ENCODE assay signal across 8 mouse cellular contexts in the genomic region with DNA sequence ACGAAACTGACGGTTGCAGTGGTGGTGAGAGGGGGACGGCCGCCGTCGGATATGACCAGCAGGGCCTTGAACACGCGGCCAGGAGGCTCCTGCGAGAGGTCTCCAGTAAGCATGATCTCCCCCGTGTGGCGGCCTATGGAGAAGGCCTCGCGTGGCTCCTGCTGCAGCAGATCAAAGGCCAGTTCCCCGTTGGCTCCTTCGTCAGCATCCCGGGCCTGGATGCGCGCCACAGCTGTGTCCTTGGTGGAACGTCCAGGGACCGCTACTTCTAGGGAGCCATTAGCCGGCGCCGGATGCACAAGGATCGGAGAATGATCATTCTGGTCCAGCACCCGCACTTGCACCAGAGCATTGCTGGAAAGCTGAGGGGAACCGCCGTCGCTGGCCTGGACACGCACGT. TPM values are rescaled to one million over a fixed set of nuclear protein-coding genes. Genes with fewer than 3 reads are reported as not detected.
DNase-seq lines count a peak whose midpoint lies in the region; ATAC-seq and TF ChIP-seq lines count a peak whose summit lies in the region.

No protein-coding gene starts in this region.

- no peak for ATAC-seq in heart, embryonic 12.5 days (ENCODE audit: insufficient number of reproducible peaks, low FRiP score)
- ATAC-seq in intestine, embryonic 14.5 days (replicated peaks; ENCODE audit: low FRiP score, low TSS enrichment, low read depth): no peak
- ATAC-seq in midbrain, embryonic 14.5 days (ENCODE audit: low FRiP score, low TSS enrichment): no peak
- no peak for ATAC-seq in monocyte, adult 5-6 weeks (replicated peaks; ENCODE audit: insufficient number of reproducible peaks, low FRiP score, low TSS enrichment, poor library complexity, severe bottlenecking)

- H3K9ac ChIP-seq in heart, embryonic 12.5 days: no peak overlapping the region
- no peak overlapping the region for H3K9ac ChIP-seq in ES-E14 (ENCODE audit: insufficient read depth, low read depth, low read length, poor library complexity, severe bottlenecking)
- H3K9ac ChIP-seq in intestine, embryonic 14.5 days (ENCODE audit: low read length): no peak overlapping the region
- peak overlapping the region; percentile 83 for H3K9ac ChIP-seq in midbrain, embryonic 14.5 days (replicated peaks; ENCODE audit: low read length)

- H3K27ac ChIP-seq in heart, embryonic 12.5 days (ENCODE audit: poor library complexity, severe bottlenecking): no peak overlapping the region
- H3K27ac ChIP-seq in ES-E14 (ENCODE audit: insufficient read depth, low read depth, low read length, poor library complexity, severe bottlenecking): no peak overlapping the region
- H3K27ac ChIP-seq in embryonic facial prominence, embryonic 10.5 days (replicated peaks): no peak overlapping the region
- H3K27ac ChIP-seq in intestine, embryonic 14.5 days (ENCODE audit: low read depth): no peak overlapping the region
- H3K27ac ChIP-seq in midbrain, embryonic 14.5 days (replicated peaks; ENCODE audit: low read depth, low read length): peak overlapping the region; percentile 88

- peak overlapping the region; percentile 29 for H3K4me3 ChIP-seq in heart, embryonic 12.5 days
- peak overlapping the region; percentile 17 to 46; a peak in 2 of 4 replicates for H3K4me3 ChIP-seq in ES-E14 (ENCODE audit: insufficient read depth in 1 of 2, low read depth in 1 of 2, low read length in 2 of 2, poor library complexity in 1 of 2, severe bottlenecking in 1 of 2)
- peak overlapping the region; percentile 56 for H3K4me3 ChIP-seq in embryonic facial prominence, embryonic 10.5 days
- H3K4me3 ChIP-seq in intestine, embryonic 14.5 days (ENCODE audit: low read depth, low read length): no peak overlapping the region
- peak overlapping the region; percentile 69 for H3K4me3 ChIP-seq in midbrain, embryonic 14.5 days (replicated peaks; ENCODE audit: low read depth, low read length)

- WGBS in heart, embryonic 12.5 days: 8% methylated on average over 30 of the region's 30 CpGs
- WGBS in embryonic facial prominence, embryonic 10.5 days: 10% methylated on average over 30 of the region's 30 CpGs
- WGBS in intestine, embryonic 14.5 days: 9% methylated on average over 30 of the region's 30 CpGs
- 1% methylated on average over 30 of the region's 30 CpGs for WGBS in midbrain, embryonic 14.5 days

- peaks cover 38% of the 10 kb centered on the region for H3K4me1 ChIP-seq in heart, embryonic 12.5 days (replicated peaks)
- peaks cover 0 to 4% of the 10 kb centered on the region in 2 experiments; a peak in 2 of 4 replicates for H3K4me1 ChIP-seq in ES-E14 (ENCODE audit: control insufficient read depth in 2 of 2, insufficient read depth in 2 of 2, low read length in 2 of 2, poor library complexity in 1 of 2)
- peaks cover 53% of the 10 kb centered on the region for H3K4me1 ChIP-seq in embryonic facial prominence, embryonic 10.5 days
- H3K4me1 ChIP-seq in intestine, embryonic 14.5 days (replicated peaks; ENCODE audit: control insufficient read depth, insufficient read depth, low read length): peaks cover 8% of the 10 kb centered on the region; the same call in 1 of the 2 replicates
- H3K4me1 ChIP-seq in midbrain, embryonic 14.5 days (ENCODE audit: control insufficient read depth, insufficient read depth, low read length): peaks cover 48% of the 10 kb centered on the region

- peaks cover 84% of the 10 kb centered on the region for H3K27me3 ChIP-seq in heart, embryonic 12.5 days (replicated peaks)
- peaks cover 91% of the 10 kb centered on the region for H3K27me3 ChIP-seq in embryonic facial prominence, embryonic 10.5 days (replicated peaks; ENCODE audit: low read depth, poor library complexity, severe bottlenecking)
- peaks cover 87% of the 10 kb centered on the region for H3K27me3 ChIP-seq in intestine, embryonic 14.5 days (replicated peaks; ENCODE audit: control insufficient read depth, insufficient read depth, low read length)
- H3K27me3 ChIP-seq in midbrain, embryonic 14.5 days (ENCODE audit: control insufficient read depth, insufficient read depth, low read length): no peaks in the 10 kb centered on the region; the same call in 1 of the 2 replicates

- H3K9me3 ChIP-seq in heart, embryonic 12.5 days (replicated peaks): 0 out of 2 replicates have a peak, but pooled peaks cover 3% of the 10 kb centered on the region
- H3K9me3 ChIP-seq in ES-E14 (ENCODE audit: control insufficient read depth, insufficient read depth, low read depth, low read length): no peaks in the 10 kb centered on the region
- H3K9me3 ChIP-seq in embryonic facial prominence, embryonic 10.5 days: no peaks in the 10 kb centered on the region
- H3K9me3 ChIP-seq in intestine, embryonic 14.5 days (ENCODE audit: control insufficient read depth, low read length): no peaks in the 10 kb centered on the region
- H3K9me3 ChIP-seq in midbrain, embryonic 14.5 days (ENCODE audit: control insufficient read depth, low read length): no peaks in the 10 kb centered on the region

- H3K4me2 ChIP-seq in heart, embryonic 12.5 days: peak overlapping the region; percentile 92
- peak overlapping the region; percentile 22; the same call in 1 of the 2 replicates for H3K4me2 ChIP-seq in intestine, embryonic 14.5 days (ENCODE audit: low read length)
- H3K4me2 ChIP-seq in midbrain, embryonic 14.5 days (ENCODE audit: low read length): peak overlapping the region; percentile 80

- DNase-seq in heart, adult 18-20 months: no peak
- no peak for DNase-seq in ES-E14 (ENCODE audit: low read depth, low spot score)
- DNase-seq in embryonic facial prominence, embryonic 10.5 days (ENCODE audit: low spot score): peak; percentile 48
- peak; percentile 56 for DNase-seq in intestine, embryonic 14.5 days (ENCODE audit: low spot score)
- peak; percentile 79 for DNase-seq in midbrain, embryonic 14.5 days
- DNase-seq in lung, postnatal 4 days: no peak

- in situ Hi-C loops in ES-E14 (cut with MboI; ENCODE audit: low sequenced_read_pairs in 2 of 2, unreplicated experiment in 2 of 2): no loop called here

- H3K36me3 ChIP-seq in heart, embryonic 12.5 days: no peaks in the 10 kb centered on the region
- no peaks in the 10 kb centered on the region for H3K36me3 ChIP-seq in ES-E14 (ENCODE audit: control insufficient read depth, insufficient read depth, low read length, poor library complexity, severe bottlenecking)
- H3K36me3 ChIP-seq in embryonic facial prominence, embryonic 10.5 days (replicated peaks): no peaks in the 10 kb centered on the region
- no peaks in the 10 kb centered on the region for H3K36me3 ChIP-seq in intestine, embryonic 14.5 days (ENCODE audit: control insufficient read depth, insufficient read depth, low read length)
- peaks cover 15% of the 10 kb centered on the region for H3K36me3 ChIP-seq in midbrain, embryonic 14.5 days (ENCODE audit: control insufficient read depth, insufficient read depth, low read length)

TF ChIP-seq in ES-E14, 5 proteins besides CTCF, POLR2A, EP300 and RAD21:
- TF ChIP-seq ZNF384 (IDR thresholded peaks at IDR 0.05; ENCODE audit: low read depth, low read length) (no peak), MAFK (IDR thresholded peaks at IDR 0.05; ENCODE audit: insufficient read depth, low read depth, low read length) (no peak), CHD2 (IDR thresholded peaks at IDR 0.05; ENCODE audit: low read depth, low read length) (no peak), HCFC1 (IDR thresholded peaks at IDR 0.05; ENCODE audit: borderline replicate concordance, insufficient read depth, low read length) (no peak), ZC3H11A (IDR thresholded peaks at IDR 0.05; ENCODE audit: borderline replicate concordance, low read depth, low read length) (no peak)

RNA-seq across cellular contexts. Expression of a gene that starts 2.1 kb away (rescaled TPM):
- polyA plus RNA-seq in heart, embryonic 12.5 days (2016; fragmentation: Nextera tagmentation; extraction: Ambion mirVana): 0.21 and 0.42 TPM in 2 replicates
- total RNA-seq in heart, adult 18-20 months (2021): under 1 TPM in 1 of 2 experiments, not detected in 1; 0.20 TPM
- 0.94 and 2.4 TPM in 2 replicates for total RNA-seq in ES-E14 (2012; rRNA removed)
- polyA plus RNA-seq in embryonic facial prominence, embryonic 10.5 days (2016; fragmentation: Nextera tagmentation; extraction: Ambion mirVana): 3.6 and 9.8 TPM in 2 replicates
- 0.19 and 0.31 TPM in 2 replicates for polyA plus RNA-seq in intestine, embryonic 14.5 days (2014; fragmentation: Nextera tagmentation; extraction: Ambion mirVana)
- polyA plus RNA-seq in midbrain, embryonic 14.5 days (2014; fragmentation: Nextera tagmentation; extraction: Ambion mirVana): 58.7 and 61.2 TPM in 2 replicates
- total RNA-seq in monocyte, adult 5-6 weeks (2017): not detected in 3 replicates

Comparison
In these comparisons a context has a peak if more than half of its experiments do, and no peak if none do; other contexts are left out.
1. H3K4me2 ChIP-seq: peak in every context shown above with its lines; median percentile 92 in heart, embryonic 12.5 days; 80 in midbrain, embryonic 14.5 days; 22 in intestine, embryonic 14.5 days.
2. DNase-seq: peak in embryonic facial prominence, embryonic 10.5 days (single experiment), intestine, embryonic 14.5 days (single experiment) and midbrain, embryonic 14.5 days (single experiment); none in heart, adult 18-20 months (0 of 2), ES-E14 (single experiment) and lung, postnatal 4 days (0 of 2).